Mouse (Mus musculus) MEL (cell line): ENCODE results near the gene Tbx21. TPM values are rescaled to one million over a fixed set of nuclear protein-coding genes. Genes with fewer than 3 reads are reported as not detected.

ENCODE experiments used
- DNase-seq: peaks from one replicate; pipeline ENCODE4 v3.0.0; 2011; ENCODE audit warnings: low read depth, low spot score
- H3K27ac ChIP-seq: 2 replicates; pipeline ENCODE4 v1.5.1; 2012; ENCODE audit warnings: low read depth, mild to moderate bottlenecking, control low read depth, low read length, moderate library complexity; ENCODE audit not compliant: control insufficient read depth
- H3K27me3 ChIP-seq, 2 experiments: fragments of 150-350 bp in 1 of 2; sonication (generic) in 1 of 2; 2 replicates each; pipeline ENCODE4 v1.6.1; 2012; ENCODE audit warnings: low read length in 2 of 2, mild to moderate bottlenecking in 2 of 2, improper control_type of control experiment in 1 of 2, moderate library complexity in 1 of 2; ENCODE audit not compliant: insufficient read depth in 2 of 2, control insufficient read depth in 1 of 2
- H3K36me3 ChIP-seq, 2 experiments: 2 replicates each; pipeline ENCODE4 v1.6.1; 2012 to 2014; ENCODE audit warnings: low read length in 2 of 2, improper control_type of control experiment in 1 of 2, inconsistent platforms in 1 of 2, mild to moderate bottlenecking in 1 of 2; ENCODE audit not compliant: insufficient read depth in 2 of 2, control insufficient read depth in 1 of 2
- H3K4me1 ChIP-seq, 2 experiments: fragments of 150-350 bp in 1 of 2; sonication (generic) in 1 of 2; 2 replicates each; pipeline ENCODE4 v1.6.1; 2012; ENCODE audit warnings: low read length in 2 of 2, improper control_type of control experiment in 1 of 2, mild to moderate bottlenecking in 1 of 2; ENCODE audit not compliant: insufficient read depth in 2 of 2, control insufficient read depth in 1 of 2
- H3K4me3 ChIP-seq, 2 experiments: fragments of 150-350 bp in 1 of 2; sonication (generic) in 1 of 2; 2 replicates each; pipeline ENCODE4 v1.5.1; 2012; ENCODE audit warnings: low read depth in 2 of 2, low read length in 2 of 2, mild to moderate bottlenecking in 2 of 2, moderate library complexity in 2 of 2, control low read depth in 1 of 2, improper control_type of control experiment in 1 of 2; ENCODE audit not compliant: control insufficient read depth in 1 of 2, insufficient read depth in 1 of 2
- H3K79me2 ChIP-seq: 2 replicates; pipeline ENCODE4 v1.6.1; 2012; ENCODE audit warnings: mild to moderate bottlenecking, low read length, moderate library complexity; ENCODE audit not compliant: control insufficient read depth, poor library complexity, insufficient read depth
- H3K9ac ChIP-seq: 2 replicates; pipeline ENCODE4 v1.6.1; 2012; ENCODE audit warnings: low read depth, mild to moderate bottlenecking, control low read depth, low read length, moderate library complexity; ENCODE audit not compliant: control insufficient read depth, poor library complexity, severe bottlenecking
- H3K9me3 ChIP-seq: fragments of 150-350 bp; sonication (generic); replicated peaks from 2 replicates; pipeline ENCODE4 v1.6.1; 2012; ENCODE audit warnings: mild to moderate bottlenecking, low read length, improper control_type of control experiment, moderate library complexity; ENCODE audit not compliant: insufficient read depth
- BHLHE40 ChIP-seq: IDR thresholded peaks from 2 replicates; pipeline ENCODE4 v1.6.1; 2012; ENCODE audit warnings: low read depth, mild to moderate bottlenecking, inconsistent platforms, low read length, improper control_type of control experiment, borderline replicate concordance
- CHD2 ChIP-seq: IDR thresholded peaks from 2 replicates; pipeline ENCODE4 v1.6.1; 2011; ENCODE audit warnings: low read length, improper control_type of control experiment
- ELF1 ChIP-seq: IDR thresholded peaks from 2 replicates; pipeline ENCODE4 v1.6.1; 2014; ENCODE audit warnings: low read depth, mild to moderate bottlenecking, inconsistent platforms, low read length, improper control_type of control experiment, moderate library complexity
- EP300 ChIP-seq, 2 experiments: IDR thresholded peaks; 2 replicates each; pipeline ENCODE4 v1.6.1; 2011; ENCODE audit warnings: improper control_type of control experiment in 2 of 2, low read length in 2 of 2, low read depth in 1 of 2, mild to moderate bottlenecking in 1 of 2
- GABPA ChIP-seq: IDR thresholded peaks from 2 replicates; pipeline ENCODE4 v1.6.1; 2012; ENCODE audit warnings: low read depth, mild to moderate bottlenecking, inconsistent platforms, low read length, improper control_type of control experiment, moderate library complexity
- KAT2A ChIP-seq: conservative IDR thresholded peaks from 2 replicates; pipeline ENCODE4 v1.6.1; 2012; ENCODE audit warnings: low read depth, low read length, improper control_type of control experiment, inconsistent platforms
- MAX ChIP-seq: IDR thresholded peaks from 2 replicates; pipeline ENCODE4 v1.6.1; 2011; ENCODE audit warnings: low read length, improper control_type of control experiment
- MAZ ChIP-seq: IDR thresholded peaks from 2 replicates; pipeline ENCODE4 v1.6.1; 2012; ENCODE audit warnings: low read depth, mild to moderate bottlenecking, inconsistent platforms, low read length, improper control_type of control experiment
- MXI1 ChIP-seq: IDR thresholded peaks from 2 replicates; pipeline ENCODE4 v1.6.1; 2011; ENCODE audit warnings: mild to moderate bottlenecking, low read depth, low read length, improper control_type of control experiment
- MYB ChIP-seq: IDR thresholded peaks from 2 replicates; pipeline ENCODE4 v1.6.1; 2011; ENCODE audit warnings: mild to moderate bottlenecking, low read depth, low read length, improper control_type of control experiment
- MYC ChIP-seq: IDR thresholded peaks from 2 replicates; pipeline ENCODE4 v1.6.1; 2011; ENCODE audit warnings: low read depth, mild to moderate bottlenecking, low read length, improper control_type of control experiment, moderate library complexity
- NELFE ChIP-seq: IDR thresholded peaks from 2 replicates; pipeline ENCODE4 v1.6.1; 2011; ENCODE audit warnings: low read depth, low read length, improper control_type of control experiment
- NRF1 ChIP-seq: IDR thresholded peaks from 2 replicates; pipeline ENCODE4 v1.6.1; 2014; ENCODE audit warnings: low read depth, mild to moderate bottlenecking, inconsistent platforms, low read length, improper control_type of control experiment, moderate library complexity; ENCODE audit not compliant: poor library complexity, insufficient read depth, severe bottlenecking
- POLR2A ChIP-seq, 2 experiments: IDR thresholded peaks; 2 replicates each; pipeline ENCODE4 v1.6.1; 2011 to 2012; ENCODE audit warnings: low read length in 2 of 2, mild to moderate bottlenecking in 2 of 2, control low read depth in 1 of 2, improper control_type of control experiment in 1 of 2, low read depth in 1 of 2, moderate library complexity in 1 of 2; ENCODE audit not compliant: control insufficient read depth in 1 of 2, insufficient read depth in 1 of 2, poor library complexity in 1 of 2
- POLR2AphosphoS2 ChIP-seq: IDR thresholded peaks from 2 replicates; pipeline ENCODE4 v1.6.1; 2011; ENCODE audit warnings: low read length, improper control_type of control experiment
- POLR2AphosphoS5 ChIP-seq: IDR thresholded peaks from 2 replicates; pipeline ENCODE4 v1.6.1; 2012; ENCODE audit warnings: low read depth, borderline replicate concordance, mild to moderate bottlenecking, inconsistent platforms, low read length, moderate library complexity, mixed read lengths
- SIN3A ChIP-seq: IDR thresholded peaks from 2 replicates; pipeline ENCODE4 v1.6.1; 2012; ENCODE audit warnings: low read length, improper control_type of control experiment, inconsistent platforms
- TBP ChIP-seq: IDR thresholded peaks from 2 replicates; pipeline ENCODE4 v1.8.0; 2011; ENCODE audit warnings: low read depth, low read length, improper control_type of control experiment
- UBTF ChIP-seq: IDR thresholded peaks from 2 replicates; pipeline ENCODE4 v1.6.1; 2012; ENCODE audit warnings: low read depth, mild to moderate bottlenecking, inconsistent platforms, low read length, improper control_type of control experiment, moderate library complexity, borderline replicate concordance; ENCODE audit not compliant: insufficient read depth
- USF1 ChIP-seq: IDR thresholded peaks from 2 replicates; pipeline ENCODE4 v1.6.1; 2014; ENCODE audit warnings: low read depth, mild to moderate bottlenecking, inconsistent platforms, low read length, improper control_type of control experiment, moderate library complexity
- USF2 ChIP-seq, 2 experiments: IDR thresholded peaks; 2 replicates each; pipeline ENCODE4 v1.6.1; 2011 to 2012; ENCODE audit warnings: improper control_type of control experiment in 2 of 2, low read length in 2 of 2, borderline replicate concordance in 1 of 2, inconsistent platforms in 1 of 2, low read depth in 1 of 2, mild to moderate bottlenecking in 1 of 2; ENCODE audit not compliant: insufficient read depth in 1 of 2
- ZNF384 ChIP-seq: IDR thresholded peaks from 2 replicates; pipeline ENCODE4 v1.6.1; 2012; ENCODE audit warnings: low read depth, mild to moderate bottlenecking, inconsistent platforms, low read length, improper control_type of control experiment
- polyA plus RNA-seq, 2 experiments: library from polyadenylated mRNA; stranded (reverse) in 1 of 2; unstranded in 1 of 2; fragments of >175 nt in 1 of 2; fragments of >200 nt in 1 of 2; gene quantifications; 2 replicates each; pipeline versions ENCODE4 v1.2.1 to v1.2.4; 2012; ENCODE audit warnings: low replicate concordance in 2 of 2, low read depth in 1 of 2; ENCODE audit not compliant: insufficient read length in 2 of 2, insufficient read depth in 1 of 2, missing spikeins in 1 of 2
- total RNA-seq: library from RNA; depleted of rRNA; stranded (reverse); fragments of 300-350 nt; gene quantifications from 2 replicates; pipeline ENCODE4 v1.2.3, GENCODE M21; 2012

Gene Tbx21
- total and polyA plus RNA-seq, 3 experiments = not detected

GRCm38 (mm10) chr11:97151343-97151801, 36.2 kb upstream of the Tbx21 start, which contains the start of gene Tbkbp1:
Gene Tbkbp1 (minus strand): TSS chr11:97151495.
- no peaks in the 10 kb centered on the region for H3K27me3 ChIP-seq
- peaks cover 7 to 21% of the 10 kb centered on the region in 2 experiments; a peak in 2 of 4 replicates for H3K4me1 ChIP-seq
- DNase-seq = no peak
- TF ChIP-seq UBTF (no peak), POLR2A (IDR thresholded peaks at IDR 0.05; ENCODE audit: control insufficient read depth in 1 of 2, insufficient read depth in 1 of 2, low read depth in 1 of 2, low read length in 2 of 2, poor library complexity in 1 of 2) (peak in 1 of 2 experiments; percentile 24; a peak in 2 of 4 replicates)
- peaks cover 7% of the 10 kb centered on the region; the same call in 1 of the 2 replicates for H3K79me2 ChIP-seq
- no peaks in the 10 kb centered on the region for H3K9me3 ChIP-seq
- peak within 1 kb of the TSS; percentile 82 for H3K9ac ChIP-seq
- H3K36me3 ChIP-seq = peaks cover 2 to 8% of the 10 kb centered on the region in 2 experiments; a peak in 2 of 4 replicates
- H3K27ac ChIP-seq = peak within 1 kb of the TSS; percentile 66
- peak within 1 kb of the TSS; percentile 68 to 93 for H3K4me3 ChIP-seq

DNA sequence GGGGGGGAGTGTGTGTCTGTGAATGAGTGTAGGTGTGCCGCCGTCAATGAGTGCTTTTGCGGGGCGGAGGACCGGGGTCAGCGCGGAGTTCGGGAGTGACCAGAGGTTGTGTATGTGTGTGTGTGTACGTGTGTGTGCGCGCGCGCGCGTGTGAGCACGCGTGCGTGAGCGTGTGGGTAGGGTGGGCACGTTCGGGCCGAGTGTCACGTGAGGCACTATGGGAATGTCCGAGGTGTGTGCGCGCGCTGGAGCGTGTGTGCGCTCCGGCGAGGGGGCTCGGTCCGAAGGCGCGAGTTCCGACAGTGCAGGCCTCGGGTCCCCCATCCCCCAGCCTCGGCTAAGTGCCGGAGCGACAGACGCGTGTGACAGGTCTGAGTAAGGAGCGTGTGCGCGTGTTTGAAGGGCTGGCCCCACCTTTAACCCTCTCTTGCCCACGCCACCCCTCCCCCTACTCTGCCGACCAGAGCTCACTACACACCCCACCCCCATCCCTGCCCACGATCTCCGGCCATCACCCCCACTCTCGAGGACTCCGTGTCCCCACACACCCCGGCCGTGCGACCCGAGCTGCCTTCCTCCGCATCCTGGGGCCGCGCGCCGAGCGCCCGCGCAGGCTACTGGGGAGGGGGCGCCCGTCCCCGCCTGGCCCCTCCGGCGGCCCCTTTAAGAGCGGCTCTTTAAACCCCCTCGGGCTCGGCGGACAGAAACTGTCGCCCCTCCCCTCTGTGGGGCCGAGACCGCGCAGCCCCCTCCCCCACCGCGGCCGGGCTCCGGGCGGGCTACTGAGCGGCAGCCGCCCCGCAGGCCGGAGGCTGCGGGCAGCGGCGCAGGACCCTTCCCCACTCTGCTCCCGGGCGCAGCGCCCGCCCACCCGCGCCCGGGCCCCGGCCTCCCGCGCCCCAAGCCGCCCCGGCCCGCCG, 35.5 kb upstream of the Tbx21 start:
- no peaks in the 10 kb centered on the region for H3K27me3 ChIP-seq
- DNase-seq = peak; percentile 87
- H3K4me1 ChIP-seq = peaks cover 7 to 21% of the 10 kb centered on the region in 2 experiments; a peak in 2 of 4 replicates
- no peaks in the 10 kb centered on the region for H3K9me3 ChIP-seq
- TF ChIP-seq TBP = 0 out of 2 replicates have a peak, but pooled peaks have one; percentile 28
- peak; percentile 55 for TF ChIP-seq NELFE
- TF ChIP-seq POLR2AphosphoS2 = peak; percentile 65; the same call in 1 of the 2 replicates
- TF ChIP-seq USF2 (IDR thresholded peaks at IDR 0.05; ENCODE audit: borderline replicate concordance in 1 of 2, insufficient read depth in 1 of 2, low read depth in 1 of 2, low read length in 2 of 2) = peak in 1 of 2 experiments; percentile 54; a peak in 1 of 4 replicates
- TF ChIP-seq MAX = peak; percentile 91
- peak; percentile 76 for TF ChIP-seq SIN3A
- peak; percentile 59 to 66; a peak in 3 of 4 replicates for TF ChIP-seq POLR2A (IDR thresholded peaks at IDR 0.05; ENCODE audit: control insufficient read depth in 1 of 2, insufficient read depth in 1 of 2, low read depth in 1 of 2, low read length in 2 of 2, poor library complexity in 1 of 2)
- TF ChIP-seq USF1 = peak; percentile 94
- no peak for TF ChIP-seq MYB
- peak; percentile 56; the same call in 1 of the 2 replicates for TF ChIP-seq CHD2
- no peak for TF ChIP-seq ZNF384
- TF ChIP-seq MYC = peak; percentile 82; the same call in 1 of the 2 replicates
- TF ChIP-seq POLR2AphosphoS5 = no peak
- 0 out of 2 replicates have a peak, but pooled peaks have one; percentile 41 for TF ChIP-seq MAZ
- TF ChIP-seq GABPA = no peak
- 0 out of 4 replicates have a peak, but pooled peaks of 1 of the 2 experiments have one; percentile 2 for TF ChIP-seq EP300 (IDR thresholded peaks at IDR 0.05; ENCODE audit: low read depth in 1 of 2, low read length in 2 of 2)
- no peak for TF ChIP-seq KAT2A
- TF ChIP-seq MXI1 = peak; percentile 80; the same call in 1 of the 2 replicates
- TF ChIP-seq BHLHE40 = peak; percentile 93
- no peak for TF ChIP-seq ELF1
- peak; percentile 60 for TF ChIP-seq NRF1
- H3K27ac ChIP-seq = peak overlapping the region; percentile 66
- H3K36me3 ChIP-seq = peaks cover 2 to 8% of the 10 kb centered on the region in 2 experiments; a peak in 2 of 4 replicates
- H3K9ac ChIP-seq = peak overlapping the region; percentile 82
- H3K79me2 ChIP-seq = peaks cover 7% of the 10 kb centered on the region; the same call in 1 of the 2 replicates
- H3K4me3 ChIP-seq = peak overlapping the region; percentile 68 to 93
